Mouse (Mus musculus) megakaryocyte progenitor cell, adult 5-6 weeks (primary cell): ENCODE measurements around the gene Adra1d. TPM values are rescaled to one million over a fixed set of nuclear protein-coding genes. Genes with fewer than 3 reads are reported as not detected.

ENCODE experiments used
- ATAC-seq: replicated peaks from 2 replicates; pipeline ENCODE4 v1.8.0; 2016; ENCODE audit warnings: mild to moderate bottlenecking, moderate TSS enrichment, inconsistent platforms; ENCODE audit not compliant: poor library complexity
- total RNA-seq, 2 experiments: library from RNA; stranded (forward) in 1 of 2; stranded (reverse) in 1 of 2; fragments of 157-497, 149-512 nt in 1 of 2; fragments of 200-1000 nt in 1 of 2; gene quantifications; 2 replicates each; pipeline versions ENCODE4 v1.2.3 to v1.2.4; 2015 to 2017

The Adra1d gene
- not detected in 2 replicates for total RNA-seq (2015)
- not detected in 2 replicates for total RNA-seq (2017)

DNA sequence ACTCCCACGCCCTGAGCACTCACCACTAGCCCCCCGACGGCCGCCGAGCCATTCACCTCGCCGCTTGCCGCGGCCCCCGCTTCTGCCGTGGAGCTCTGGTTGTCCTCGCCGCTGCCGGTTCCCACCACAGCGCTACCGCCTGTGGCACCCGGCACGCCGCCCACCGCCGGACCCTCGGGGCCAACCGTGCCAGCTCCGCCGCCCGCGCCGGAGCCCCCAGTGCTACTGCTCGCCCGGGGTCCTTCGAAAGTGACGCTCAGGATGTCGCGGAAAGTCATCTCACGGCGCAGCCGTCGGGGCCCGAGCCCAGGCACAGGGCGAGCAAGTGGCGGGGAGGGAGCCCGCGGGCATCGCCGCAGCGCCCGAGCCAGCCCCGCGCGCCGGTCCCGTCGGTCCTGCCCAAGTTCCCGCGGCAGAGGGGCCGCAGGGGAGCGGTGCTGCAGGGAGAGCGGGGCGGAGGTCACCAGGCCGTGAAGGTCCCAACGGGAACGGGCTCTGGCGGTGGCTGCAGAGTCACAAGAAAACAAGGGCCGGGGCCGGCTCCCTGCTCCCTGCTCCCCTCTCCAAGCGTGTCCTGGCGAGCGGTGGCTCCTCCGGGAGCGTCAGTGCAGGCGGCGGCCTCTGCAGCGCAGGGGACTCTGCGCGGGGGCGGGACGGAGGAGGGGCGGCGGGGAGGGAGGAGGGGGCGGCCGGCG, at the start of gene Adra1d:
TSS of gene Adra1d (minus strand) at position 393 of the 695 bp plus-strand sequence.
- no peak for ATAC-seq

DNA sequence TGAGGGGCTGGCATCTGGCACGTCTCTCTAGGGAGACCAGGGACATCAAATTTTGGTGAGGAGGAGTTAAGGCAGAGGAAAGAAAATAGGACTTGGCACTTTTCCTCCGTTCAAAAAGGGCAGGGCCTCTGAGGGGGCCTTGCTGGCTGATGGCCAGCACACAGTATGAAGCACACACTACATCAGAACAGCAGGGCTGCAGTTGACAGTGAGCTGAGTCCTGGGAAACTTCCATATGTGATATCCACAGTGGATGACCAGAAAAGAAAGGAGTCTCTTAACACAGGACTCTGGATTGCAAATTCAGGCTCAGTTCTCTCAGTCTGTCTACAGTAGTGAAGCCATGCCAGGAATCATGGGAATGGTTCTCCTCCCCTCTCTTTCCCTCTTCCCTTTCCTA, 39.8 kb upstream of the Adra1d start:
- no peak for ATAC-seq

DNA sequence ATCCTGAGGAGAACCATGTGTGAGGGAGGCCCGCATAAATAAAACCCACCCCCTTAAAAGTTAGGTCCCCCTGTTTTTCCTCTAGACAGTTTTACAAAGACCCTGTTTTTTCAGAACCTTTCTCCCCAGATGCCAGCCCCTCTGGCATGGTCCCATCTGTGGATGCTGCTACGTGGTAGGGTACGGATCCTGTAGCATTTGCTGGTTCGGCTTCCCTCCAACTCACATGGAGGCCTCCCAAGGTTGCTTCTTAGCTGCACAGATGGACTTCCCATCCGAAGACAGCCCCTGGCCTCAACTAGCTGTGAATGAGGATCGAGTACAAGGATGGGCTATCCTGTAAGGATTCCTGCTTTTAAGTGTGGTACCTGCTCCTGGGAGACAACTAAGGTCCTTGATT, 32.8 kb upstream of the Adra1d start:
- no peak for ATAC-seq

DNA sequence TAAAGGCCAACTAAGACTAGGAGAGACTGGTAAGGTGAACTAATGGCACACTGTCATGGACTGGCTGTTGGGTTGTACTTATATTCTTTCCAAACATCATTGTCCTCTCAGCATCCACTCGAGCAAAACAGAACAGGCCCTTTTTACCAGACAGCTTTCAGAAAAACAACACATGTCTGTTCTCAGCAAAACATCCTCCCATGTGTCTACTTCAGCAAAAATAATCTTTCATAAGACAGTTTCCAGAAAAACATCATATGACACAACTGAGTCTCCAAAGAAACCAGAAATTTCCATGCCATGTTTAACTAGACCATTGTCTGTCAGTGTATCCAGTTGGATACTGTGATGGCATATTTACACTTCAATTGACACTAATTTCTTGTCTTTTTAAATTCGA, 25.4 kb upstream of the Adra1d start:
- ATAC-seq = no peak

DNA sequence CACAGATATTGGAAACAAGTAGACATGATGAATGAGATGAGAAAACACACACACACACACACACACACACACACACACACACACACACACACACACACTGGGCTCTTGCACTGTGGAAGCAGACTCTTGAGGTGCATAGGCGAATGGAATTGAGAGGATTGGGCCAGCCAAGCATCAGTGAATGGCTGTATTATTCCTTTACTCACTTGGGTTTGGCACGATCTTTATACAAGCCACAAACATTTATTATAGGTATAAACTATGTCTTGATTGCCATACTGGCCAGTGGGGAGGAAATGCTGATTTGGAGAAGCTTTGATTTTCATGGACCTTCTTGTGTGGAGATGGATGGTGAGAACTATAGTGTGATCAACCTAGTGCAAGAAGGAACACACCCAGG, 19.4 kb upstream of the Adra1d start:
- no peak for ATAC-seq

DNA sequence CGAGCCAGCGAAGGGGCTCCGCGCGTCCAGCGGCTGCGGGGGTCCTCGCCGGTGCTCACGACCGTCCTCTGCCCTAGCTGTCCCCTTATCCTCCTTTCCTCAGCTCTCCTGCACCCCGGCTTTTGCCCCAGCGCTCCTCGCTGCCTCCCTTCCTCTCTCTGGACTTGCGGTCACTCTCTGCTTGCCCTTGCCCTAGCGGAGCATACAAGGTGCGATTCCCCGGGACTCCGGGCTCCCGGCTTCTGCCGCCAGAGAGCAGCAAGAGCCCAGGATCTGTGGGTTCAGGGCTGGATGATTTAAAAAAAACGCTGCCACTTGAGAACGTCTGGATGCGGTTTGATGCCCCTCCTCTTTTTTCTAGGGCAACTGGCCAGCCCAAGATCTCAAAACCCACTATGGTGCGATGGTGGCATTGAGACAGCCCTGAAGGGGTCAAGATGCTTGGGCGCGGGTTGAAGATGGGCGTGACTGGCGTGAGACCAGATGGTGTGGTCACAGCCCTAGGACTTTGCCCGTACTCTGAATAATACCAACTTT, 571 bp upstream of the Adra1d start:
- ATAC-seq = peak; percentile 42

DNA sequence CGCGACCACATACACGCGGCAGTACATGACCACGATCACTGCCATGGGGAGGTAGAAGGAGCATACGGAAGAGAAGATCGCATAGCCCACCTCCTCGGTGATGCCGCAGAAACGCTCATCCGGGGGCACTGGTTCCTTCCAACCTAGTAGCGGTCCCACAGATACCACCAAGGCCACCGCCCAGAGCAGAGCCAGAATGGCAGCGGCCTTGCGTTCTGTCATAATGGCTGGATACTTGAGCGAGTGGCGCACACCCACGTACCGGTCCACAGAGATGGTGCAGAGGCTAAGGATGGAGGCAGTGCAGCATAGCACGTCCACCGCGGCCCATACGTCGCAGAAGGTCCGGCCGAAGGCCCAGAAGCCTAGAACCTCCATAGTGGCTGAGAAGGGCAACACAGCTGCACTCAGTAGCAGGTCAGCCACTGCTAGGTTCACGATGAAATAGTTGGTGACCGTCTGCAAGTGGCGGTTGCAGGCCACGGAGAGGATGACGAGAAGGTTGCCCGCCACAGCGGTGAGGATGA, 676 bp downstream of the Adra1d start:
- peak; percentile 12; the same call in 1 of the 2 replicates for ATAC-seq

DNA sequence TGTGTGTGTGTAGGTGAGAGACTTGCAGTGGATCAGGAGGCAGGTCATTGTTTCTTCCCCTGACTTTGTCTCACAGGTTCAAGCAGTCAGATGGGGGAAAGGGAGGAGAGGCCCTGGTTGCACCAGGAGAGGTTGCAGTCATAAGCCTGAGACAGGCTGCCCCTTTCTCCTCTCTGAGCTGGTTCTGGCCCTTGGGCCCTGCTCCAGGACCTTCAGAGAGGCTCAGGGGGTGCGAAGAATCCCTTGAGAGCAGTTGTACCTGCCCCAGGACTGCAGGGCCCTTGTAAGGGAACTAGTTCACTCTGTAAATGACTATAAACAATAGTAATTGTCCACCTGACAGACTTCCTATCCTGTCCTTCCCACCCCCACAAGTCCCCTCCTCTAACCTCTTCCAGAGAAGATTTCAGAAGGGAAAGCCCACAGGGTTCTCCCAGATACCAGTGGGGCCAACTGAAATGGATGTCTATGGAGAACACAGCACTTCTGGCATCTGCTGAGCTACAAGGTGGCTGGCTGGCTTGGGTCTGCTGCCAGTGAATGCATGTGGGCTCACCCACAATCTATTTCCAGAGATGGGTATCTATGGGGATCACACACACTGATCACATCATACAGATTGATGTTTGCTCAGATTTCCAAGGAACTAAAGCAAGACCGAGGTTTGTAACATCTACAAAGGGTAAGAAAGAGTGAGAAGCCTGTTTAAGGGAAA, 1.7 kb downstream of the Adra1d start:
- ATAC-seq = no peak

DNA sequence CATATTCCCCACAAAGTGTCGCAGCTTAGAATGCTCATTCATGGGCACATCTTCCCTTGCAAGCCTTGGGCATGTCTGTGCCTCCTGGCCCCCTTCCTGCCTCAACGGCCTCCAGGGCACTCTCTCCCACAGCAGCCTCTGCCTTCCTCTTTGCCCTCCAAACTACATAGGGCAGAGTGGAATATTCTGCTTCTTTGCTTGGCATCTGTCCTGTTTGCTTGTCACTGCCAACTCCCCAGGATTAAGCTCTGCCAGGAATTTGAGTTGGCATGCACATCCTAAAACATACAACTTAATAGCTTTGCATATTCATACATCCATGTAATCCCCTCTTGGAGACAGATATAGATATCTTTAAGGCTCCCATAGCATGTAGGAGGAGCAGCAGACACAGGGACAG, 4.2 kb downstream of the Adra1d start:
- no peak for ATAC-seq

DNA sequence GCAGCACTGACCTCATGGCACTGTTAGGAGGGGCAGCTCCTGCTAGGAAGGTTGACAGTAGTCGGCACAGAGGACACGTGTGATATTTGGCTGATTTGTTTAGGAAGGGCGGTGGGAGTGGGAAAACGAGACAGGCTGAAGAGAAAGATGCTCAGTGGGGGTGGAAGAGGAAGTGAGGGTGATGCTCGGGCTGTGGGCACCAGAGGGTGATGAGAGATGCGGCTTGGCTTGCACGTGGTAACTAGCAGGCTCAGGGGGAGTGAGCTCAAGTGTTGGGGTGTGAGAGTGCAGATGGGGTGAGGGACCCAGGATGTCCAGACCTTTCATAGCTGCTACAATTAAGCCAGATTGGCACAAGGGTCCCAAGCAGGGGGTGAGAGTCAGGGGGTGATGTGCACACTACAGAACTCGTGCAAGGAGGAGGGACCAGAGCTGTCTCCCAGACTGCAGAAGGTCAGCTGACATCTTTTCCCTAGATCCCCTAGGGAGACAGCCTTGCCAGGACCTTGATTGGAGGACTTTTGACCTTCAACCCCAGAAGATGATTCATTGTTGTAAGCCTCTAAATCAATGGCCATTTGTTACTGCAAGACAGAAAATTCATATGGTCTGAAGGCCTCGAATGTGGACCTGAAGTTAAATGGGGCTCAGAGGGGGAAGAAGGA, 9.2 kb downstream of the Adra1d start:
- ATAC-seq = peak; percentile 67

DNA sequence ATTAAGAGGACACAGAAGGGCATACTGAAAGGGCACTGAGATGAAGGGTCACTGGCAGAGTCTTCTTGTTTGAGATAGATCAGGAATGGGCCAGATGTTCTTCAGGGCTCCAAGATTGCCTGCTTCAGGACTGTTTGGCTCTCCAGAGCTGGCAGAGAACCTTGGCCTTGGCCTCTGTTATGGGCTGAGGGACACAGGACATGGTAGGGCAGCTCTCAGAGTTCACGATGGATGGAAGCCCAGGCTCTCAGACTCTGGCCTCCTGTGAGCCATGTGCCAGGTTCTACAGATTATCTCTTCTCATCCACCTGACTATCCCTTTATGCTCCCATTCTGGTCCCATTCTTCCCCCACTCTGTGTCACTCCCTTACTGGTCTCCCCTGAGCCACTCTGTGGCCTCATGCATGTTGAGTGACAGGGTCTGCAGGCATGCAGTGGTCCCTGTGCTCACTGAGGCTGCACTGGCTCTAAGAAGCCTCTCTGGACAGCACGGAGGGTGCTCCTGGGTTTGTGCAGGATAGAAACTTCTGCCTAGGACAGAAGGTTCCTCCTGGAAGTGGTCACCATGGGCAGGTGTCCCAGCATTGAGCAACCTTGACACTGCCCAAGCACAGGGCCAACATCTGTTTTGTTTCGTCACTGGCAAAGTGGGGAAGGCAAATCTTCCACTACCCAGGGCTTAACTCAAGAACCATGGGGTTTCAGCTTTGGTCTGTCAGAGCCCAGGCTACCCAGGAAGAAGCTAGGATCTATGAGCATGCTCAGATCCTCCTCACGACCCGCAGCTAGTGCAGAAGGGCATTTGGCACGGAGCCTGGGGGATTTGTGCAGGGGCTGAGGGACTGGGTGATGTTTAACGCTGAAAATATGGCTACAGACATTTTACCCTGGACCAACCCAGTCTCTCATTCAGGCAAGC, 10.1 kb downstream of the Adra1d start:
- ATAC-seq = peak; percentile 79

DNA sequence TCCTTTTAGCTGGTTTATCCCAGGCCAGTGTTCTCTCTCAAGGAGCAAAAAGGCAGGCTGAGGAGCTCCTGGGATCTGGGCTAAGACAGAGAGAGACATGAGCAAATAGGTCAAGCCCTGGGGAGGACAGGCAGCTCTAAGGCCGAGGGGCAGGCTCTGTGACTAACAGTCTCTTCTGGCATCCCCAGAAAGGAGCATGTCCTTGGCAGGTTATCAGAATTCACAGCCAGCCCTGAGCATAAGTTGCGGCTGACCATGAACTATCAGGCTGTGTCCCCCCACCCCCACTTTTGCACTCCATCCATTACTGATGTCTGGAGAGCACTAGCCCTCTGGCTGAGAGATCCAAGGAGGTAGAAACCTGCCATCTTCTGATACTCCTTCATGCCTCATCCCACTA, 11.2 kb downstream of the Adra1d start:
- no peak for ATAC-seq

DNA sequence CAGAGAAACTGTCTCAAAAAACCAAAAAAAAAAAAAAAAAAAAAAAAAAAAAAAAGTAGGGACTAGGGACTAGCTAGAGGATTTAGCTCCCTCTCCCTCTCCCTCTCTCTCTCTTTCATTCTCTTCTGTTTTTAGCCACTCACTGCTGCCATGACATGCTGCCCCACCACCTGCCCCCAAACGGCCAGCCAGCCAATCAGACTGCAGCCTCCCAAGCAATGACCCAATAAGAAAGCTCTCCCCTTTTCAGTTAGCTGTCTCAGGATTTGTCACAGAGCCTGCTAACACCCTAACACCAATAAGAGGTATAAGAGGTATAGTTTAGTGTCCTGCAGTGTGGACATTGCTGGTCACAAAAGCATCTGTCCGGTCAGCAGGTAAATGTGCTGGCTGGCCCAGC, 11.6 kb downstream of the Adra1d start:
- no peak for ATAC-seq

DNA sequence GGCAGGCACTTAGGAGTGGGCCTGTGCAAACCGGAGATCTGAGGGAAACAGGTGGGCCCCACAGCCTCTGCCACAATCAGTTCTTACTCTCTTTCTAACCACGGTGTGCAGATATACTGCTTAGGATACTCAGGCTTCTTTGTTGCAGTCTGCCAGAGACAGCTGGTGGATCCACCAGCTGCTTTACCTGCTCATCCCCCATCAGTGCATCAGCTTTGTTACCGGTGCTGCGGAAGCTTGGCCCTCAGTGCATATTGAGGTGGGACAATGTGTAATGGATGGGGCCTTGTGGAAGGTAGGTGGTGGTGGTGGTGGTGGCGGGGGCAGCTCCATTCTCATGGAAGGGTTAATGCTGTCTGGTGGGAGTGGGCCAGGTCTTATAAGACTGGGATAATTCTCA, 13.0 kb downstream of the Adra1d start:
- ATAC-seq = no peak

DNA sequence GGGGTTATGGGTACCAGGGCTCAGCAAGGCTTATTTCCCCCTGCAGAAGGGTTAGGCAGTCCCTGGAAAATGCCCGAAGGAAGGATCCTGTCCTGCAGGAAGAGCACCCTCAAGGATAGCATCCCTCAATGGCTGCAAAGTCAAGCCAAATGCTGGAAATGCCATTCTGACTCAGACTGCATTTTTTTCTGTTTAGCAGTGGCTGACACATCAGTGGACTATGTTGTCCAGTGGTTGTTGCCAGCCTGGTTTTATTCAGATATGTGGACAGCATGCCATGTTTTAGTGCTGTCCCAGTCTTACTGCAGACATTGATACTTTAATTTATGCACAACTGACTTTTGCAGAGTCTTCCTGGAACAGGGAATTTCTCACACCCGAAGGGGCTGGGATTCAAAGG, 13.8 kb downstream of the Adra1d start:
- no peak for ATAC-seq

DNA sequence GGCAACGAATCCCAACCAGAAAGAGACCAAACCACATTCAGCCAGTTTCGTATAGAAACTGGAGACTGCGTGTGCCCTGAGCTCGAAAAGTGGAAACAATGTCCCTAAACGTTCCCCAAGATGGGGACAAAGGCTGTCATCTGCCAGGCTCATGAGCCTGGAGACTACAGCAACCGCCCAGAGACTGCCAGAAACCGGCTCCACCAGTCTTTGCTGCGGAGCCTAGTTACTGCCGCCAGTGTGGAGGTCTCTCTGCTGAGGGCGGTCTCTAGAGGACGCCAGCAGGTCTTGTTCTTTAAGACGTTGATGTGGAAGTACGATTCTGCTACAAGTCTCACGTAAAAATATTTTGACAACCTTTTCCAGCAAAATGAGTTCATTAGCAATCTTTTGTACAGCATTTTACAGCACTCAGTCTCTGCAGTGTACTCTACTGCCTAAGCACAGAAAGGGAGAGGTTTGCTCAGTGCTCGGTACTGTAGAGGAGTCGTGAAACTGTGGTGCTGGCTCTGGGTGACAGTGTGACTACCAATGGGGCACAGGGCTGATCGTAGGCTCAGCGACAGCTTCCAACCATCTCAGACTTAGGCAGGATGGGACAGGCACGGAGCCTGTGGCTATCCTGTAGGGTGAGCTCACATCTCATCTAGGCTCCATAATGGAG, 15.2 kb downstream of the Adra1d start:
- ATAC-seq = peak; percentile 28; the same call in 1 of the 2 replicates

DNA sequence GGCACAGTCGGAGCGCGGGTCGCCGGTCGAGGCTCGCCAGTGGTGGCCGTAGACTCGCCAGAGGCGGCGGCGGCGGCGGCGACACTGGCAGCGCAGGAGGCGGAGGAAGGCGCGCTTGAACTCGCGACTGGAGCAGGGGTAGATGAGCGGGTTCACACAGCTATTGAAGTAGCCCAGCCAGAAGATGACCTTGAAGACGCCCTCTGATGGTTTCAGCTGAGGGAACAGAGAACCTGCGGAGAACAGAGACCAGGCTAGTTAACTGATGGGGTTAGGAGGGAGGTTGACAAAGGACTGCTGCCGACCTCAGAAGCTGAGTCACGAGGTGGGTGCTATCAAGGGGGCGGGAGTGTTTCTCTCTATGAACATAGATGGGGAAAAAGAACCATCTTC, 15.8 kb downstream of the Adra1d start:
- no peak for ATAC-seq

DNA sequence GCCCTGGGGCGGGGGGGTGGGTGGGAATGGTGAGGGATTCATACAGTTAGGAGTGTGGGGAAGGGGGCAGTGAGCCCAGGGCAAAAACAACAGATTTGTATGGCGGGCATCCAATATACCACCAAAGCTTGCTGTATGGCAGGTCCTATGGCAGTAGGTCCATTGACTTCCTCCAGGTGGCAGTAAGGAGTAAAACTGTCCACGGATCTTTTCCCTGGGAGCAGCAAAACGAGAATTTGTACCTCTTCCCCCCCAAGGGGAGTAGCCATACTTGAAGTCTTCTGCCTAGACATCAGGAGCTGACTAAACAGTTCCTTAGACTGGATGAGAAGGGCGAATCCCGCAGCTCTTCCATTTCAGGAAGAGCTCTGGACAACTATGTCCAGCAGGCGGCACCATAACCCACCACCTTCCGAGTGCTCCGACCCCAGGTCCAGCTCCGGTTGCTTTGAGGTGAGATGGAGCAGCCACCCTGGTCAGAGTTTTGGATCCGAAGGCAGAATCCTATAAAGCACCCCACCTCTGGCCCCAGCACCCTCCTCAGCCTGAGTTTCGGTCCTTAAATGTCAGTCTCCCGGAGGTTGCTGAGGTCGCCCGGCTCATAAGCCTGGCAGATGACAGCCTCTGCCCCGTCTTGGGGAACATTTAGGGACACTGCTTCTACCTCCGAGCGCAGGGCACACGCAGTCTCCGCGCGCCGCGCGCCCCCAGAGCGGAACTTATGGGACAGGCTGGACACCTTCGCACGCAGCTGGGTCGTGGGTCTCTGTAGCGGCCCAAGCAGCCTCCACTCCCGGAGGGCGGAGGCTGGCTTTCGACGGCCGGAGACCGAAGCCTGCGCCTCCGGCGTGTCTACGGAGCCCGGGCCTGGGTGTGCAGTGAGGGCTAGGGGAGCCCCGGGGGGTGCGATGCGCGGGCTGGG, 16.4 kb downstream of the Adra1d start:
- ATAC-seq = peak; percentile 74

DNA sequence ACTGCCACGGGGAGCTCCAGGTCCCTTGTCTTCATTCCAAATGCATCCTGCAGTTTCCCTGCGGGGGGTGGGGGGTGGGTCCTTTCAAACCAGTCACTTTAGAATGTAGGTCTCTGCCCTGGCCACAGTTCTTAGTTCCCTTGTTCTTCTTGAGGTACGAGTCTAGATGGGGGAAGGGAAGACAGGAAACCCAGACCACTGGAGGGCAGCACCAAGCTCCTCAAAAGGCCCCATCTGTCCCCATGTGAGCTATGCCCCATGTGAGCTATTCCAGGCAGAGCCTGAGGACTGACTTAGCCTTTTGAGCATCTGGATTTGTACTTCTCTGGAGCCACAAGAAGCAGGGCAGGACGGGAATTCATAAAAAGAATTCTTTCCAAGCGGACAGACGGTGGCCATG, 19.6 kb downstream of the Adra1d start:
- 0 out of 2 replicates have a peak, but pooled peaks have one; percentile 30 for ATAC-seq
